Mouse (Mus musculus) retina, embryonic 14.5 days (tissue): ENCODE measurements around the gene Cd40lg.

ENCODE experiments used
- DNase-seq: peaks from one replicate; pipeline ENCODE4 v3.0.0-alpha.2; 2015; ENCODE audit warnings: low spot score

Gene Cd40lg

GRCm38 (mm10) chrX:57263515-57263914 is 51.6 kb downstream of the Cd40lg start:
- no peak for DNase-seq
